Mouse (Mus musculus): ENCODE data around the gene Dcps. TPM values are rescaled to one million over a fixed set of nuclear protein-coding genes. Genes with fewer than 3 reads are reported as not detected.

Dcps gene
- 10 to 100 TPM; 17.6 to 21.1 TPM for total RNA-seq (2021)
- long read RNA-seq, experiment 1, transcript Dcps-201 (6 exons, 1,274 nt), result major isoform, 23 of 25 reads
- long read RNA-seq, experiment 1, partial matches to known transcripts, result 0 of 25 reads
- long read RNA-seq, experiment 1, other reads (novel, unspliced or antisense), result 2 of 25 reads
- long read RNA-seq, experiment 2, transcript Dcps-201 (6 exons, 1,274 nt), result major isoform, 13 of 13 reads
- long read RNA-seq, experiment 2, partial matches to known transcripts, result 0 of 13 reads
- long read RNA-seq, experiment 2, other reads (novel, unspliced or antisense), result 0 of 13 reads

GRCm38 (mm10) chr9:35175251-35176123, at the start of gene Dcps:
Dcps (minus strand) TSS chr9:35176061.
- DNase-seq (ENCODE audit: low spot score in 2 of 2), result peak; percentile 69 to 92

- DNase-seq (ENCODE audit: low spot score in 2 of 2), result no peak
These were observed 47.6 kb upstream of the Dcps start for GRCm38 (mm10) chr9:35223466-35223865.

GRCm38 (mm10) chr9:35217963-35218362, 42.1 kb upstream of the Dcps start:
- no peak for DNase-seq (ENCODE audit: low spot score in 2 of 2)

DNA sequence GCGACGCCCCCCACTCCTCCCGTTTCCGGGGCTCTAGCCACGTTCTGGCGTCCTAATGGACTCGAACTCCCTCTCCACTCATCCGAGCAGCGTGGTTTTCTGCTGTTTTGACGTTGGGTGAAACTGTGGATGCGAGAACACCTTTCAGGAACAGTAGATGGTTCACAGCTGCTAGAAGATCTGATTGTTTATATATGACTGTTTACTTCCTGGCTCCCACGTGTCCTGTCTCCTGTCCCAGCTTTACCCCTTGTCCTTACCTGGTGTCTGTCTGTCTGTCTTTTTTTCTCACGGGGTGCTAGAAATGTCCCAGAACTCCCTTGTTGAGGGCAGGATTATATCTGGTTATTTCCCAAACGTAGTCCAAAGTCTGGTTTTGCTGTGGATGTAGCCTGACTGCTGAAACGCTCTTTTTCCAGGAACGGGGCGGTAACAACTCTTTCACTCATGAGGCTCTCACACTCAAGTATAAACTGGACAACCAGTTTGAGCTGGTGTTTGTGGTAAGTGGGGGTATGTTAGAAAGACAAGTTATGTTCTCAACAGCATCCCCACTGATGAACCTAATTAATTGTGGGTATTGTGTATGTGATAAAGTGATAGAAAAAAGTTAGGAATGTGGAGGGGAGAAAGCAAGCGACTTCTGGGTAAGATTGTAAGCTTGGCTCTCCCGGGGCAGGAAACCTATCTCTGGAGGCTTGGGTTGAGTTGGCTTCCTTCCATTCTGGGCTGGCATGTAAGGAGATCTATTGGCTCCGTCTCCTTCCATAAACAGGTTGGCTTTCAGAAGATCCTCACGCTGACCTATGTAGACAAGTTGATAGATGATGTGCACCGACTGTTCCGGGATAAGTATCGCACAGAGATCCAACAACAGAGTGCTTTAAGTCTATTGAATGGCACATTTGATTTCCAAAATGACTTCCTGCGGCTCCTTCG, 36.0 kb upstream of the Dcps start:
- DNase-seq (ENCODE audit: low spot score in 2 of 2), result no peak

GRCm38 (mm10) chr9:35210542-35211474, 34.9 kb upstream of the Dcps start, which contains the start of gene Foxred1:
Foxred1 (minus strand) TSS chr9:35211055.
- peak; percentile 97 to 98 for DNase-seq (ENCODE audit: low spot score in 2 of 2)

DNA sequence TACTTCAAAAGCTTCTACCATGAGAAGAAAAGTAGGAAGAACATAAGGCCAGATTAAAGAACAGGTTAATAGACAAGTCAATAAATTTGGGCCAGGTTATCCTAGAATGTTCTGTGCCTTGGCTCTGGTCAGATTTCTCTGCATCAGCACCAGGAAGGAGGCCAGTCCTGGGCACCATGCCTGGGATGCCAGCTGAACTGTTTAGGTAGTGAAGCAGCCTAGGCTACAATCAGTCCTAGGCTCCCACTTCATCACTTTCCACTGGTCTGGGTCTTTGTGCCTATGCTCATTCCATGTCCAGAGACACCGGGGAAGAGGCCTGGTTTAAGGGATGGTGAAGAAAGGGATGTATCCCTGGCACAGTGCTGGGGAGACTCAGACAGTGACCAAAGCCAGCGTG, 28.6 kb upstream of the Dcps start:
- DNase-seq (ENCODE audit: low spot score in 2 of 2), result no peak

GRCm38 (mm10) chr9:35203536-35203935, 27.7 kb upstream of the Dcps start:
- no peak for DNase-seq (ENCODE audit: low spot score in 2 of 2)

DNA sequence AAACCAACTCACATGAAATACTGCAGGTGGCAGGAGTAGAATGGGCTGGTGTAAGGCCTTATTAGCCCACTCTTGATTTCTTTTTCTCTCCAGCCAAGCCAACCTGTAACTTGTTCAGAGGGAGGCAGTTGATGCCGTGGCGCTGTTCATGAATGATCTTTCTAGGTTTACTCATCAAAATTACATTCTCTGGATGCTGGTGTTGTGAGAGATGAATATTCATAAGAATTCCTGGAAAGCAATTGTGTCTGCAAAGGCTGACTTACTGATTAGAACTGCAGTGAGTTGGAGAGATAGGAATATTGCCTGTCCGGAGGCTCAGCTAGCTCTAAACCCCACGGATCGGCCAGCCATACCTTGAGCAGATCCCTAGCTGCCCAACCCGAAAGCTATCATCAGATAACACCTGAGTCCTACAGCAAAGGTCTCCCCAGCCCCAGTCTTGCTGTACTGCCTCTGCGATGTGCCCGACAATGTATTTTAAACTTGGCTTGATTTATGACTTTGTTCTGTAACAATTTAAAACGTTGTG, 24.7 kb upstream of the Dcps start:
- DNase-seq (ENCODE audit: low spot score in 2 of 2), result no peak

DNA sequence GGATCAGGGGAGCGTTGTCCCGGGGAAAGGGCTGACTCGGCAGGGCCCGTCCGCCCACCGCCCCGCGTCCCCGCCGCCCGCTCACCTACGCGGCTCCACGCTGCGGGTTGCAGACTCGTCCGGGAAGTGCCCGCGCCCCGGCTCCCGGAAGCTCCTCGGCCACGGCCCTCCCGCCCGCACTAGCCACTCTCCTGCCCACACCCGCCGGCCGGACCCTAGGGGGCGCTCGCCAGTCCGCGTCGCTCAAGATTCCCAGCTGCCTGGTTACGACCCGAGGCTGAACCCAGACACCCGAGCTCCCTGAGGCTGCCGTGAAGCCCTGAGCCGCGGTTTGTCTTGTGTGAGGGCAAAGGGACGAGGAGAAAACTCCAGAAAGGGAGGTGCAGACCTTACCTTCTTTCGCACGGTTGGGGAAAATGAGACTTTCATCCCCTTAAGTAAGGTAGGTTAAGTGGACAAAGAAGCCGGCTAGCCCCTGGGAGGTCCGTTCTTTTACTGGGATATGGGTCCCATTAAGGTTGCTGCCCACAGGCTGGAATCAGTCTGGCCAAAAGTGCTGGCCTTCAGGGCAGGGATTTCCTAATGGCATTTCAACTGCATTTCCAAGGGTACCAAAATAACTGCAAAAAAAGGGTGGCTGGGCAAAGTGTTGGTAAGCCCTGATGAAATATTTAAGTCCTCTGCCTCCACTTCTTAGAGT, 24.1 kb upstream of the Dcps start, which contains the start of the genes Srpr and Tirap:
TSS of gene Srpr (plus strand) at position 404 of the 700 bp plus-strand sequence.
TSS of gene Tirap (minus strand) at position 520 of the 700 bp plus-strand sequence.
- peak; percentile 92 to 95 for DNase-seq (ENCODE audit: low spot score in 2 of 2)

DNA sequence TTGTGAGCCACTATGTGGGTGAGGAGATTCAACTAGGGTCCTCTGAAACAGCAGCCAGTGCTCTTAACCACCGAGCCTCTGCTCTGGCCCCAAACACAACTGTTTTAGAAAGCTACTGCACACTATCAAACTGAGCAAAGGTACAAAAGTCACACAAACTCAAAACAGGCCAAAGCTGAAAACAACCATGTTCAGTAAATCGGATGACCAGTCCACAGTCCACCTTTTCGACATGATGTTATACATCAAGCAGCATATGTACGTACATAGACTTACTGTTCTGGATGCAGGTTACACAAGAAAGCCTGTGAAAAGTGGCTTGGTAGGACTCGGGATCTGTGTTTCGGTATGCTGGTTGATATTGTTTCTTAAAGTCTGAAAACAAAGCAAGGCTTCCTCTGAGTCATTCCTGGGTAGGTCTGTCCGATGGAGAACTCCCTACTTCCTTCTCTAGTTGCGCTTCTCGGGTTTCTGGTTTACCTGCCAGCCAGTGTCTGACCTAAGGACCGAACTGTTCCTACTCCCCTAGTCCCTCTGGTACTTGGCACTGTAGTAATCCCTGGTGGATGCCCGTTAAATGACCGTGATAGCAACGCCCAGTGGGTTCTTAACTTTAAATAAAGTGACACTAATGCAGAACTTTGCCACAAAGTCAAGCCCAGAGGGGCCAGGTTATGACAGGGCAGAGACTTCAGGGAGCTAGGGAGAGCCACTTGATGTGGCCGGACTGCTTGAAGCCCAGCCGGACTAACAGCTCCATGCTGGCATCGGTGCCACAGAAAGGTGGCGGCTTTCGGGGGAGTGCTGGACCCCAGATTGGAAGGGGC, 23.3 kb upstream of the Dcps start:
- DNase-seq (ENCODE audit: low spot score in 2 of 2), result no peak

GRCm38 (mm10) chr9:35198351-35198750, 22.5 kb upstream of the Dcps start:
- DNase-seq (ENCODE audit: low spot score in 2 of 2), result no peak

DNA sequence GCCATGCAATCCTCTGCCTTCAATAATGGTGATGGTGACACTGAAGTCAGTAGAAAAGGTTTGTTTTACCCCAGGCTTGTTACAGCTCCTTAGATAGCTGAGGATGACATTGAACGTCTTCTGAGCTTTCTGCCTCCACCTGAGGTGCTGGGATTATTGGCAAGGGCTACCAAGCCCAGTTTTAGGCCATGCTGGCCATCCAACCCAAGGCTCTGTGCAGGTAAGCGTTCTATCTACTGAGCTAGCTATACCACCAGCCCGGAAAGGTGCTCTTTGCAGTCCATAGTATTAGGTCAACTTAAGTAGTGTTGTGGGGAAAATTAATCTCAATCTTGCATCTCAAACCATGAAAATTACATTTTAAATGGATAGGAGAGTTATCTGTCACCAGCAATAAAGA, 21.8 kb upstream of the Dcps start:
- DNase-seq (ENCODE audit: low spot score in 2 of 2), result no peak

DNA sequence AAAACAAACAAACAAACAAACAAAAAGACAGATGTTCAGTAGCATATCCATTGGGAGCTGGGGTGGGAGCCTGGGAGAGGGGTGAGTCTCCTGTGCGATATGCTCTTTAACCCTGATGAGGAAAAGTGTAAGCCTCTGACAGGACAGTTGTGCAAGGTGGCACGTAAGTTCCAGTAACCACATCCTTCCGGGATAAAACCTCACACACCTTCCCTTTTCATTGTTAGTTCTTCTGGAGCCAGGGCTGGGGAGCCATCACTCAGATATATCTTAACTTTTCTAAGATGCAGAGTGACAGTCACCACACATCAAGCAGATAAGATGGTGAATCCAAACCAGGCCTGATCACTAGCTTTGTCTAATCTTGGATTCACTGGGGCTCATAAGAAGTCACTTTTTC, 18.2 kb upstream of the Dcps start:
- no peak for DNase-seq (ENCODE audit: low spot score in 2 of 2)

DNA sequence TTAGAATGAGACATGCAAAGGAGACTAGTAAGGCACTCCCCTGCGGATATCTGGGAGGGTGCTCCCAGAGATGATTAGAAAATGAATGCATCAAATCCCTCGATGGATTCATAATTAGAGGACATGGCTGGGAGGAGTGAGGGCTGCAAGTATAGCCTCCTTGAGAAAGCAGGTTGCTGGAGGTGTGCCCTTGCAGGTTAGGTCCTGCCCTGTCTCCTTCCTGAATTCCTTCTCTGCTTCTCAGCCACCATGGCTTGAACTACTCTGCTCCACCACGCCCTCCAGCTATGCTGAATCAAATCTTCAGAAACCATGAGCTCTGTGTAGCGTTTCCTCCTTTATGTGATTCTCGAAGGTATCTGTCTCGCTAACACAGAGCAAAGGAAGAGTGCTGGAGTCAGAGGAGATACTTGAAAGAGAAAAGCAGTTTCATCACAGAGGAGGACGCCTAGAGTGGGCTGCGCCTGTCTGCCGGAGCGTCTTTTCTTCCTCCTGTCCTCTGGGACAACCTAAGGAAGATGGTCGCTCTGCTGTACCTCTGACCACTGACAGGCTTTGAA, 17.2 kb upstream of the Dcps start:
- no peak for DNase-seq (ENCODE audit: low spot score in 2 of 2)

GRCm38 (mm10) chr9:35188700-35189099, 12.8 kb upstream of the Dcps start:
- DNase-seq (ENCODE audit: low spot score in 2 of 2), result peak in 1 of 2 experiments; percentile 27

DNA sequence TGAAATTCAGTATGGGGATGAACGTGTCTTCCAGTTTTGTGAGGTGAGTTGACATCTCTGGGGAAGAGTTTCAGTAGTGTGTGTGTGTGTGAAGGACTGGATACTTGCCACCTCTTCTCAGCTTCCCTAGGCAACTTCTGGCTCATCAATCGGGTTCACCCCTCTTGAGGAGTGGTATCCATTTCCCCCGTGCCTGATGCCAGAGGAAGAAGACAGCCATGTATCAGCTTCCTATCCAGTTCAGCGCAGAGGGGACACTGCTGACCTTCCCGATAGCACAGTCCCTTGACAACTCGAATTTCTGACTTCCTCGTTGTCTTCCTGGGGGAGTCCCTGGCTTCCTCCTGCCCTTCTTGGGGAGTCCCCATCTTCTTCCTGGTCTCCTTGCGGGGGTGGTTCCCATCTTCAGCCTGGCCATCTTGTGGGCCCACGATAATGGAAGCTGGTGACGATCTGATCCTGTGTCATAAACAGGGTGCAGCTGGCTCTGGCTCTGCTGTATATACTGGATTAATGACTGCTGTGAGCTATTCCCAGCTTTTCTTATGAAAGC, 11.6 kb upstream of the Dcps start:
- no peak for DNase-seq (ENCODE audit: low spot score in 2 of 2)

DNA sequence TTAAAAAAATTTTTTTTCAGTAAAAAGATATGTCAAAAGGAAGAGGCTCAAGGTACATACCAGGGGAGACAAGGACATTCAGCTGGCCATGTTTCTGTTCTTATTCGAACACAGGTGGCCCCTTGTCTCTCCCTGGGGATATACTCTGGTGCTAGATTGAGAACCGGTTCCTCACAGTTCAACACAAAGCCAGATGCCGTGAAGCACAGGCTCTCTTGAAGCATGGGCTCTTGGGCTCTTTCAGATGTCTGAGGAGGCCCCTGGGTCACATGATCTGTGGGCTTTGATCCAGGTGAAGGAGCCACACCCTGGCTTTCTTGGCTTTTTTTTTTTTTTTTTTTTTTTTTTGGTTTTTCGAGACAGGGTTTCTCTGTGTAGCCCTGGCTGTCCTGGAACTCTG, 10.6 kb upstream of the Dcps start:
- DNase-seq (ENCODE audit: low spot score in 2 of 2), result no peak

DNA sequence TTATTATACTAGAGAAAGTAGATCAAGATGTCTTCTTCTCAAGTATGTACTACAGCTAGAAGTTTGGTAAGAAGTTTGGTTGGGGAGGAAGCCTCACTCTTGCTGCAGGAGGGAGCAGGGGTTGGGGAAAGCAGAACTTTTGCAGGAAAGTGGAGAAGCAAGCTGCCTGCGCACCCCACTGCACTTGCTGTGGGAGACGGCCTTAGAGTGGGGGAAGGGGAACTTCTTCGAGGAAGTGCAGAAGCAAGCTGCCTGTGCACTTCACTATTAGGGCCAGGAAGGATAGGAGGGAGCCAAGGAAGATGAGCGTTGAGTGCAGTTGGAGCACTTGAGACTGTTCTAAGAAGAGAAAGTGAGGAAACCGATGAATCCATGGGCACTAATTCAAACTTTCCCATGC, 7.5 kb upstream of the Dcps start:
- DNase-seq (ENCODE audit: low spot score in 2 of 2), result no peak
